Mouse (Mus musculus): Measurements from ENCODE around the gene Flrt2.
"Not testable (repeated sequence)": the region's sequence is repeated elsewhere in the genome, so short reads cannot be mapped to it uniquely, and the experiment has no call there.

Gene Flrt2

DNA sequence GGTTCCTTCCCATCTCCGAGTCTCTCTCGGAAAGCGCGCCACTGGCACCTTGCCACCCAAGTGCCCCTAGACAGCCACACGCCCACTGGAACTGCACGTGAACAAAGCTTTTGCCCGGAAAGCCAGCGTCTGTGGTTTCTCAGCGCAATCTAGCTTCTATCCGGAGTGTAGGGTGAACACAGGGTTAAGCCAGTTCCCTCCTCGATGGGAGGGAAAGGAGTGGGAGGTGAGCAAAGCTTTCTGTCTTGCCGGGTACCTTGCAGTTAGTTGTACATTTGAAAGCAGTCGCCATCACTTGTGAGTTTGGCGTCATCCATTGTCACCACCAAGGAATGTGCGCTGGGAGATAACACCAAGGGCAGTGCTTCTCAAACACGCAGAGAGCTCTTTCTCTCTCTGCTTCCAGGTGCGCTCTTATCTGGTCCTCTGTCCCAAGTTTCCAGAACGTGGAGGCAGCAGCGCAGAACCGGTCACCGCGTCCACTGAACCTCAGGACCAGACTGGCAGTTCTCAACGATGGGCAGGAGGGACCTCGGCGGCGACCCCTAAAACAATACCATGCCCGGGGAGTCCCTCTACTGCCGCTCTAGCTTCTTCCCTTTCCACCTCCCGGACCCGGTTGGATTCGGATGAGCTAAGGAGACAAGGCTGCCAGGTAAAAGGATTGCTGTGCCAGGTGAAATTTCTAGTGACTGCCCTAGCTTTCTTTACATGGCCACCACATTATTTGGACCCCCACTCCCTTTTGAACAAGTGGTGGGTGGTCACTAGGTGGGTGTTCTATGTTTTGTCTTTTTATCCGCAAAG is at the start of gene Flrt2:
Flrt2 (plus strand) TSS at position 266 of the 807 bp plus-strand sequence.
- DNase-seq (ENCODE audit: low spot score in 2 of 2): no peak

DNA sequence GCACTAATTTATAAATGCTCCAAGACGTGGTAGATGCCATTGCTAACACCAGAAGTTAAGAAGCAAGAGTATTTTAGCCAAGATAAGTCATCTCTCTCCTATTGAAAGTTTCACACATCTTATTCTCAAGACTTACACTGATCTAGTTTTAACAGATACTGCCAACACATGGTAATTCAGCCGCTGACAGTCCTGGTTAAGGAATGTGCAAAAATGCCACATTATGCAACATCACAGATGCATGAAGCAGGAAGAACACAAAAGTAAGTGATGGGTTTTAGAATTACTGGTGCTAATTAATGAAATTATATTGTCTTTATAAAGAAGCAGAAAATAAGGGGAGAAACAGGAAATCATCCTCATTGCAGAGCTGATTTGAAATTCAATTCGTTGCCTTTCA is 49.8 kb upstream of the Flrt2 start:
- DNase-seq (ENCODE audit: low spot score in 2 of 2): no peak

DNA sequence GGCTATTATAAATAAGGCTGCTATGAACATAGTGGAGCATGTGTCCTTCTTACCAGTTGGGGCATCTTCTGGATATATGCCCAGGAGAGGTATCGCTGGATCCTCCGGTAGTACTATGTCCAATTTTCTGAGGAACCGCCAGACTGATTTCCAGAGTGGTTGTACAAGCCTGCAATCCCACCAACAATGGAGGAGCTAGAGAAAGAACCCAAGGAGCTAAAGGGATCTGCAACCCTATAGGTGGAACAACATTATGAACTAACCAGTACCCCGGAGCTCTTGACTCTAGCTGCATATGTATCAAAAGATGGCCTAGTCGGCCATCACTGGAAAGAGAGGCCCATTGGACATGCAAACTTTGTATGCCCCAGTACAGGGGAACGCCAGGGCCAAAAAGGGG is 44.8 kb upstream of the Flrt2 start:
- not testable (repeated sequence) for DNase-seq (ENCODE audit: low spot score in 2 of 2)

DNA sequence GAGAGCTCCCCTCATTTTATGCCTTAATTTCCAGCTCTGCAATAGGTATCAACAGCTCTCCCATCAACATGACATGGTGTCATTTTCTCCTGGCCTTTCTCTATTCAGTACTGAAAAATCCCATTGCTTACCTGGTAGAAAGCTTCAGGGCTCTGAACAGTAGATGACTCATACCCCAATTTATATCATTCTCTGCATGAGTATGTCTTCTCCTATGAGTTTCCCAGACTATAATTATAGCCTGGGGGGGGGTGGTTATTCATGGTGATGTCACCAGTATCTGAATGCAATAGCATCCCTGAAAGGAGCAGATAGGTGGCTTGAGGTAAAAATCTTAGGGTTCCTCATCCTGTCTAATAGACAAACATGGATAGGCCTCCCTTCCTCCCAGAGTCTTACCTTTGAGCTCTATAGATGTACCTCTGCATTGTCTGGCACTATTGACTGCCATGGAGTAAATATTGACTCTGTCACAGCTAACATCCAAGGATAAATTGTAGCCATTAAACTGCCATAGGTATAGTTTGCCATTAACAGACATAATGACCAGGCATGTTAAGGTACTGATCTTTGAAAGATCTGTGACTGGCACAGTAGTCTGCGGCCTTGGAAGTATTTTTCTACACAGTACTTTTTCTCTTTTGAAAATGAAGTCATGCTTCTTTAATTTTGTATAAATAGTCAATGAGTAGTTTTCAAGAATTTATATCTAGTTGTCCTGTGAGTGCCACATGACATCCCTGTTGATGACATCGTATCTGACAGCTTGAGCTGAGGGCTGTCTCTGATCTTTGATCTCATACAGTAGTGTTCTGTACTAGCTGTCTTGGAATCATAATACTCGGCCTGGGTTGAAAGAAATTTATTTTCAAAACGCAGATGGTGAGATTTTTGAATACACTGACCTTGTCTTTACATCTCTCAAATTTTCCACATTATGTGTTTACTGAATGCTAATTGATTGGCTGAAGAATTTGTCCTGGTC is 39.6 kb upstream of the Flrt2 start:
- no peak for DNase-seq (ENCODE audit: low spot score in 2 of 2)

DNA sequence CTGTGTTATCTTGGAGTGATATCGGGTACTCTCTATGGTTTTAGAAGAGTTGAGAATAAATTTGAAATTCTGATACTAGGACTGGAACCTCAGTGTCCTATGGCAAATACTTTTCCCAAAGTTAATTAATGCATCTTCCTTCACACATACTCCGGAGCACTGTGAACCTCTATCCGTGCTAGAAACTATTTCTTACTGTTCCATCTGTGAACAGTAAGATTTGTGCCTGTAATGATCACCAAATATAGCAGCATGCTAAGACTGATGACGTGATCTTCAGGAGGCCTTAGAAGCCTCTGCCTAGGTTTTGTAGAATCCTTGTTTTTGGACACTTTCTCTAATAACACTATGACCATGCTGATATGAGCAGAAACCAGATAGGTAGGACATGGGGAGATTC is 35.4 kb upstream of the Flrt2 start:
- no peak for DNase-seq (ENCODE audit: low spot score in 2 of 2)

DNA sequence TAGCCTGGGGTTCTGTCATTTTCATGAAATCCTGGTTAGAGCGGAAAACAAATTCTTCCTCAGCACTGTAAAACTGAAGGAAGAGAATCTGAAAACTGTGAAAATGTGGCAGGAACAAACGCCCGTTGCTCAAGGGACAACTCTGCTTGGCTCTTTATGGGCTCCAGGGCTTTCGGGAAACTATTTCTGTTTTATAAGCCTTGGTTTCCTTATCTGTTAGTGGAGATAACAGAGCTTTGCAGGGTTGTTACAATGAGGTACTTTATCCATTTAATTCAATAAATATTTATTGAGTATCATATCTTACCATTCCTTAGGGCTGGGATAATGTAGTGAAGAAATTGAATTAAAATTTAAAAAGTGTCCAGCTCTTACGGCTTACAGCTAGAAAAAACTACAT is 24.7 kb upstream of the Flrt2 start:
- no peak for DNase-seq (ENCODE audit: low spot score in 2 of 2)

DNA sequence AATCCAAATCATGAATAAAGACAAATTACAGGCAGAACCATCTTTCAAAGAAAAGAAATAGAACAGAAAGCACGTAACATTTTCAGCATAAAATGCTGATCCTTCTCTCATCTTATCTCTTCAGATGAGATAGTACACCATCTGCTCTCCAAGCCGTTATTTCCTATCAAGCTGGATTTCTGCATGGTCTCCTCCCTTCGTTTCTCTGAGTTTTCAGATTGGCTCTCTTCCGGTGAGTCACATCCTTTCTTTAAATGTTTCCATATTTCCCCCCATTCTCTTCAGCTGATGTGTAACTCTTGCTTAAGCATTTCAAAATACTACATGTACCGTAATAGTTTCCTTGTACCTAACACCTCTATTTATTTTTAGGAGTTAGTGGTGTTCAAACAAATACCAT is 16.3 kb upstream of the Flrt2 start:
- no peak for DNase-seq (ENCODE audit: low spot score in 2 of 2)

DNA sequence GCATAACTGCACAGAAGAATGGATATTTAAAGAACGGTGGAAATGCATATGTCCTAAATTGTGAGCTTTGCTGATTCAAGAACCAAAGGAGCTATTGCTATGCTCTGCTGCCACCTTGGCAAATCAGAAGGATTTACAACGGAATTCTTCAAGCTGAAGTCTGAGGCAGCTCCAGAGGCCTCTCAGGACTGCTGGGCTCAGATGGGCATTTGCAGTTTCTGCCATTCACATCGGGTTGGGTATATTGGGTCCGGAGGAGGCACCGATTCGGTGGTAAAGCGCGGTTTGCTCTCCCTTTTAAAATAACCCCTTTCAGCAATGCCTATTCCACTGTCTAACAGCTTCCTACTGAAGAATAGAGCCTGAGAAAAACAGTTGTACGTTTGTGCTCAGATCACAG is 1.2 kb upstream of the Flrt2 start:
- DNase-seq (ENCODE audit: low spot score in 2 of 2): no peak

DNA sequence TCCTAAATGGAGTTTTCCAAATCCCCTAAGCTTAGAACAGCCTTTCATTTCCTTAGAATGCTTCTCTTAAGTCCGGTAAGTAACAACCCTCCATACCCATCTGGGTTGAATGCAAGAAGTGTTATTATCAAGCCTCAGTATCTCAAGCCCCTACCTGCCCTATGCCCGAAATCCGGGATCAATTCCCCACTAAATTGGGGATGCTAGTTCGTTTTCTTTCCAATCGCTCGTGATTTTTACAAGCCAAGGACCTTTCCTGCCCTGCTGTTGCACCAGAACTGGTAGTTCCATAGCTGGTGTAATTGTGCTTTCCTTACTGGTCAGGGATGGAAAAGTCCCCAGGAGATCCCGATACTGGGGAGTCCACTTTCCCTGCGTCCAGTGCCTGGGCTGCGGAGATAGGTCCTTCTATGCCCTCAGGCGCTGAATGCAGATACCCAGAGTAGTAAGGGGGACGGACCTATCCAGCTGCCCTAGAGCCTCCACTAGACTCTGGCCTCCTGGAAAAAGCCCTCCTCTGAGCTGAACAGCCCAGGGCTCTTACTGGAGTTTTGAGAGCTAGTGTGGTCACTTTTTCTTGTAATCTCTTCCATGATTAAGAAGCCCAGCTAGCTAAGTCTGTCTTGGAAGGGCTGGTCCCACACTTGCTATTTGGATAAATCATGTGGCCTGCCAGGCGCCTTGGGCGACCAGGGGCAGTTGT is 1.1 kb downstream of the Flrt2 start:
- no peak for DNase-seq (ENCODE audit: low spot score in 2 of 2)

DNA sequence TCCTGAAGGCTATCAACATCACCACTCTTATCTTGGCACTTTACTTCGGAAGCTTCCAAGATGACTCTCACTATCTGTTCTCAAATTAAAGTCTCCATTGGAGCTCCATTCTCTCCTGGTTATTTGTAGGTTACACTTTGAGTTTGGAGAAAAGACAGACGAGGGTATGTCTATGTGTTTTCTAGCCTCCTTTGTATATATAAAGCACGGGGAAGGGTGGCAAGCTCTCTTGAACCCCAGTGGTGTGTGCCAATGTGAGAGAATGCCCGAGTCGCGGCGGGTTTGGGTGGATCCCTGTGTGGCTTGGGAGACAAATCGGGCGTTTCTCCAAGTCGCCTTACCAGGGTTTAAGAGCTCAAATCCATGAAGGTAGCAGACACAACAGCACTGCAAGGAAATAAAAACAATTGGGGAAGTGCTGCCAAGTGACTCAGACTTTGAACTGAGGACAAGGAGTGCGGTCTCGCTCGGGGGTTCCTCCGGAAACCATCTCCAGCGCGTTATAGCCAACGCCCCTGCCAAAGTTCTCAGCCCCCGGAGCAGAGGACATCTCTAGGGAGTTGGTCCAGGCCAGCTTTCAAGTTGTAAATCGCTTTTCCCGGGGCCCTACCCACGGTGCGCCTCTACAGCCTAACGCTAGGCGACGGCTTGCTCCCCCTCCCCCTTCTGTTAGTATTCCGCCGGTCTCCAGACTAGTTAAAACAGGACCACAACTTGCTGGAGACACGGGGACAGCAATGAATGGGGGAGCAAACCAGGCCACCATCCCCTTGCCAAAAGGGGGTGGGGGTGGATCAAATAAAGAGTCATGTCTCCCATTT is 1.8 kb downstream of the Flrt2 start:
- no peak for DNase-seq (ENCODE audit: low spot score in 2 of 2)

DNA sequence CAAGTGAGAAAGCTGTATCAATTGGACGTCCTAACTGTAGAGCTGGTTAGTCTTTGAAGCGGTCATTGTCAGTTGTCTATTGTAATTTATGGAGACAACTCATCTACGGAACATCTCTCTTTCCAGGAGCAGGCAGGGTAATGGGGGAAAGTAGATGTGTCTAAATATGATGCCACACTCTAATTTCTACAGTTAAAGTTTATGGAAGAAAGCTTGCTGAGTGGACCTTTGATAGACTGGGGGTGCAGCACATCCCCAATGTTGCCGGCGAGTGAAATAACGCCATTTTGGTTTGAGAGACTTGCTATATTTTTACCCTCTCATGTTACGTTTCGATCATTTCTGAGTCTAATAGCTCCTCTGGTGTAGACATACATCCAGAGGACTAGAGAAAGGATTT is 2.5 kb downstream of the Flrt2 start:
- DNase-seq (ENCODE audit: low spot score in 2 of 2): no peak

DNA sequence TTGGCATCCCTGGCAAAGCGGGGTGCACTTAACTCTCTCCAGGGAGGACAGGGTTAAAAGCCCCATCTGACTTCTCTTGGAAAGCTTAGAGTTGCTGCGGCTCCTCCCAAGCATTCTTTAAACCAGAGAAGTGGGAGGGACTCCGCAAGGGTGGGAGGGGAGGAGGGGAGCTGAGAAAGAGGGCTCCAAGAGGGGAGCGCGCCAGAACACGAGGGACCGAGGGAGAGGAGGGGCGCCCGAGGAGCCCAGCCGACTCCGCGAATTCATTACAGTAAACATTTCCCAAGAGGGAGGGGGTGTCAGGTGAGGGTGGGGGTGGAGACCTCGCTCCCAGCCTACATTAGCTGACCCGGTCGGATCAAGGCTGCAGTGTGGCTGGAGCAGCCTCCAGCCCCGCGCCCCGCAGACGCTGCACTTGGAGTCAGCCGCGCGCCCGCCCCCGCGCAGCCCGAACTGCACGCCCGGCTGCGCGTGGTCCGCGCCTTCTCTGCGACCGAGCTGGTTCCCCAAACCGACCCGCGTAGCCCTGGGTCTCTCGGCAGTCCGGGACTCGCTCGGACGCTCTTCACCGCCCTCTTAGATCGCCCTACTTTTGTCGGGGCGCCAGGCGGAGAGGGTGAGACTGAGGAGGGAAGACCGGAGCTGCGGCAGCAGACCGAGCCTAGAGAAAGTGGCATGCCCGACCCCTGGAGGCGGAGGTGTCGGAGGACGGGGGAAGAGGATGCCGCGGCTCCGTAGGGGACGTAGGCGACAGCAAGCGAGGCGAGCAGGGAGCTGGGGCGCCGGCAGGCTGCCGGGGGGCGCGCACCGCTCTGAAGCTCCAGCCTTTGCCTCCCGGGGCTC is 3.2 kb downstream of the Flrt2 start:
- DNase-seq (ENCODE audit: low spot score in 2 of 2): no peak

DNA sequence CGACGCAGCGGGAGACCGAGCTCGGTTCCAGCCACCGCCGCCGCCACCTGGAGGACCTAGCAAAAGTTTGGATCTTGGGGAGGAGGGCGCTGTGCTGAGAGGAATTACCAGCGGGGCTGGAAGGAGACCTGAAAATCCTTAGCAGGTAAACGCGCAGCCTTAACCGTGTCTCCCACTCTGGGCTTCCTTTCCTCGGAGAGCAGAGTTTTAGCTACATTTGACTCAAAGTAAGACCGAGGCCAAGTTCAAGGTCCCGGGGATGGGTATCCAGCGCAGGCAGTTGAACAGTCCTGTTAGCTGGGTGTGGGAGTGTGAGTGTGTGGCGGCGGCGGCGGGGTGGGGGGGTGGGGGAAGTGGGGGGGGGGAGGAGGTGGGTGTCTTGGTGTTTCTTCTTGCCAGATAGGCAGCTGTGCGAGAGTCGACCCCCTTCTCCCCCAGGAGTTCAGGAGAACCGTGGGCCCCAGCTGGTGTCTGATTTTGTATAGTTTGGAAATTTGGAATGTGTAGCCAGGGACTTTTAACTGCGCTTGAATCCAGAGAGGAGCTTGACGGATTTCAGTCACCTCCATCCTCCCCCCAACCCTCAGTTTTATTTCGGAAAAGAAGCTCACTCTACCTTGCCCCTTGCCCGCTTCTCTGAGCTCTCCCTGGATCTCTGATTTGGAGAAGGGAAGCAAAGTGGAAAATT is 4.0 kb downstream of the Flrt2 start:
- DNase-seq (ENCODE audit: low spot score in 2 of 2): no peak

DNA sequence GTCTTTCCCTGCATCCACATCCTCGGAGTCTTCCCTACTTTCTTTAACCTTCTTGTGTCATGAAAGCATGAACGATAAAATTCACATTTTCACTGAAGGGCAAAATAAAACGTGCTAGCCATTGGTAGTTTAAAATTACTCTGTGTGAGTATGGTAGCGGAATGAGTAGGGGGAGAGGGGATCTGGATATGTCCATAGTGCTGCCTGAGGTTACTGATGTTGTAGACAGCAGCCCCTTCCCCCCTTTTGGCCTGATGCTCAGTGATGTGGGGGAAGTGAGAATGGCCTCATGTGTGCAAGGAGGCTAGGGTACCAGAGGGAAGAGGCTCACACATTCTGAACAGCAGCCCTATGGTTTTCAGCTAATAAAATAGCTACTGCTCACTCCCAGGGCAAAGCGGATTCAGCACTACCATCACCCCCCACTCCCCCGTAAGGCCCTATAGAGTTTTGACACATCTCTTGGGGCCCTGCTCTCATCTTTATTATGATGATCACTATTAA is 4.5 kb downstream of the Flrt2 start:
- no peak for DNase-seq (ENCODE audit: low spot score in 2 of 2)

DNA sequence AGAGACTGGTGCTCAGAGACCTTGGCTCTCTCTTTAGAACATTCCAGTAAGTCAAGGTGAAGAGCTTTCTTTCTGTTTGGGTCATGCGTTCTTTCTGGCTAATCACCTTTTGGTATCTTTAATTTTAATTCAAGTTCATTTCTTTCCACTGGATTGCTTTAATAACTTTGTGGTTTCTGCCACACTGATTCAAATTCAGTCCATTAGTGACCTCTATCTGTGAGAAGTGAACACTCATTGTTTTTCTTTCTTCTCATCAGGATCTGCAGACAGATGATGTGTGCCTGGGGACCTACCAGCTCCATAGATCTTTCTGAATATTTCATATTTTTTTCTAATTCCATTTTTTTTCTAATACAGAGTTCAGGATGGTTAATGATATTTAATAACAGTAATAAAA is 6.5 kb downstream of the Flrt2 start:
- DNase-seq (ENCODE audit: low spot score in 2 of 2): no peak

DNA sequence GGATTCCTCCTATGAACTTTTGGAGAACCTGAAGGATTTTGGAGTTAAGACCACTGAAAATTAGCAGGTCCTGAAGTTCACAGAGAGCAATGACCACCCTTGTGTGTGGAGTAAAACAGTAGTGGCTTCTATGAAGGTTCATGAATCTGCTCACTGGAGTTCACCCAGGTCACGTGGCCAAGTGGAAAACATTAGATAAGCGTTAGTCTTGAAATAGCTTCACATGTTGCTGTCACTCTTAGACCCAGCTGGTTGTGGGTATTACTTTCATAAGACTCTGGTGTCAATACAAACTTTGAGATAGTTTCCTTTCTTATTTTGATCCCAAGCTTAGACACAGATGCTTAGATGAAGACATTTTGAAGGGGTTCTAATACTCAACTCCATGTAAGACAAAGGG is 8.7 kb downstream of the Flrt2 start:
- DNase-seq (ENCODE audit: low spot score in 2 of 2): no peak

DNA sequence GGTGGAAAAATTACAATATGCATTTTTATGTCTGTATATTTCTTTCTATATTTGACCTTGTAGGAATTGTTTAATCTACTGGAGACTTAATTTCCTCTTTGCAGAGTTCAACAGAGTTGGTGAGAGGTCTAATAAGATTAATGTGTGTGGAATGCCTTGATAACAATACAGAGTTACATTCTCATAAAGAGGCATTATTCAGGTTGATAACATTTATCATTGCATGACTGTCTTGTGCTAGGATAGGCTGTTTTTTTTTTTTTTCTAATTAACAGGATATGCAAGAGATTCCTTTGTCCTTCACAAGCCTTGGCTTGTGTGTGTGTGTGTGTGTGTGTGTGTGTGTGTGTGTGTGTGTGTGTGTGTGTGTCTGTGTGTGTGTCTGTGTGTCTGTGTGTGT is 9.6 kb downstream of the Flrt2 start:
- DNase-seq (ENCODE audit: low spot score in 2 of 2): no peak

DNA sequence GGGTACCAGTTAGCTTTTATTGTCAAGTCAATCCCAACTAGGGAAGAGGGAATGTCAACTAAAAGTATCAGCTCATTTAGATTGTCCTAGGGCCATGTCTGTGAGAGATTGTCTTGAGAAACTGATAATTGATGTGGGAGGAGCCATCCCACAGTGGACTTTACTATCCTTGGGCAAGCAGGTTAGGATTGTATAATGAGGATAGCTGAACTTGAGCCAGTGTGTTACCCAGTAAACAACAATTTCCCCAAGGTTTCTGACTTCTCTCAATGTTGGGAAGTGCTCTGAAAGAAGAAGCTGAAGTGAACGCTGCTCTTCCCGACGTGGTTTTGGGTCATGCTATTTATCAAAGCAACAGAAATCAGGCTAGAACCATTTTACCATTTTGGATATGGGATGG is 13.0 kb downstream of the Flrt2 start:
- DNase-seq (ENCODE audit: low spot score in 2 of 2): no peak

DNA sequence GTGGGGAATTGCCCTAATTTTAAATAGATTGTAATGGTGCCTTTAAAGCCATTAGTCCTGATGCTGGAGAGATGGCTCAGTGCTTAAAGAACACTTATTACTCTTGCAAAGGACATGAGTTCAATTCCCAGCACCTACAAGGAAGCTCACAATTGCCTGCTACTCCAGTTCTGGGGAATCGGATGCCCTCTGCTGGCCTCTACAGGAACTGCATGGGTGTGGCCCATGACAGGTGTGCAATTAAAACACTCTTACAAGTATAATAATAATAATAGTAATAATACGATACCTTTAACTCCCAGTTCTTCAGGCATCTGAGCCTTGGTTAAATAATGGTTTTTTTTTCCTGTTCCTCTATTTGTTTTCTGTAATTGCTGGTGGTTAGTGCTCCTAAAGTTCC is 31.2 kb downstream of the Flrt2 start:
- no peak for DNase-seq (ENCODE audit: low spot score in 2 of 2)

DNA sequence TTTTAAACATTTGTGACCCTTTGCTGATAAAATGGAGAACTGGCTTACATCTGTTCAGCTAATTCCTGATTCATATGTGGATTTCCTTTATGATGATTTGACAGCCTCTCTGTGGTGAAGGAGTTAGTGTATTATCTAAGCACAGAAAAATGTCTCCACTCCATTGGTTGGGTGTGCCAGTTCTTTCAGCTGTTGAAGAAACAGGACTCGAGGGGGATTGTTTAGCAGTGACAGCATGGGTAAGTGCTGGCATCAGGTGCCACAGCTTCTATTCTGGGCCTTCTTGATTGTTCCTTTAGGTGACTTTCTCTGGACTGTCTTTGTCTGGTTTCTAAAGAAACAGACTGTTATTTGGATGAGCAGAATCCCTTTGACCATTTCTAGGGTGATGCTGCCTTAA is 42.0 kb downstream of the Flrt2 start:
- DNase-seq (ENCODE audit: low spot score in 2 of 2): no peak

Measured in spleen, postnatal 14 days (tissue).